Mouse (Mus musculus) fat pad, adult 2 months (tissue): ENCODE data around the gene Akirin2.
"Not testable (repeated sequence)": the region's sequence is repeated elsewhere in the genome, so short reads cannot be mapped to it uniquely, and the experiment has no call there.

ENCODE experiments used
- DNase-seq: peaks from one replicate; pipeline ENCODE4 v3.0.0-alpha.2; 2011; ENCODE audit warnings: low read depth, low spot score; ENCODE audit errors: extremely low read depth

Akirin2 gene

DNA sequence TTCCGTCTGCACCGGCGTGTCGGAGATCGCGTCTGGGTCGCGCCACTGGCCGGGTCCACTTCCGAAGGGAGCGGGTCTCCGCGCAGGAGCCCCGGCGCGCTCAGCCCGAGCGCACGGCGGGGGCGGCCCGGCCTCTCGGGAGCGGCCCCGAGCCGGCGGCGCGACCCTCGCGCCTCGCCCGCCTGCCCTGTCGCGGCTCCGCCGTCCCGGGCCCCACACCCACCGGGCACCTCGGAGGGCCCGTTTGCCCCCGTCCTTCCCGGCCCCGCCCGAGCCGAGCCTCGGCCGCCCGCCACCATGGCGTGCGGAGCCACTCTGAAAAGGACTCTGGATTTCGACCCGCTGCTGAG lies at the start of gene Akirin2:
Akirin2 (plus strand) TSS at position 190 of the 350 bp plus-strand sequence.
- DNase-seq: no peak

DNA sequence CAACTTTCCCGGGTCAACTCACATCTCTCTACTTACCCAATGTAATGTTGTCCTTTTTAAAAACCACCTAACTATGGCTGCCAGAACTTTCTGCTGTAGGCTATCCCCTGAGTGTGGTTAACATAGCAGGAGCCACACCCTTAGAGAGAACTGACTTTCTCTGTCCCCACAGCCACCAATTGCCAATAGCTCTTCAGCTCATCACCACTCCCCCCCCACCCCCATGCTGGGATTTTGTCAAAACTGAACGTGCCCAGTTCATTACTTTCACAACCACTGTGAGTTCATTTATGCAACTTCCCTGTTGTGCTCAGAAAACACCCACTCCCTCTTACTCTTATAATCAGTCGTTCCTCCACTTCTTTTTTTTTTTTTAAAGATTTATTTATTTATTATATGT lies 40.4 kb upstream of the Akirin2 start:
- no peak for DNase-seq

DNA sequence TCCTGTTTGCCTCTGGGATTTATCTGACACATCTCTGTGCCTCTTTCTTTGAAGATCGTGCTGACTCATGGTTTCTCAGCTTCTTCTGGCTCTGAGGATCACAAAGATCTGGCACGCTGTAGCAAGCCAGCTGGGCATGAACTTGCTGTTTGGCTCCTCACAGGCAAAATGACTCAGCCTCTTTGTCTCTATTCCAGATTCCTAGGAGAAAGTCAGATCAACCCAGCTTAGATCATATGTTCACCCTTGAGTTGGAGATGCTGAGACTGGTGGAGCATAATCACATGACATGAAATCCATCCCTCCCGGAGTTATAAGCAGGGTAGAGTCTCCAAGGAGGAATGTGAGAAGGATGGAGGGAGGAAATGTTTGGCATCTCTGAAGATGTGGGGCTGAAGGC lies 27.9 kb upstream of the Akirin2 start:
- no peak for DNase-seq

DNA sequence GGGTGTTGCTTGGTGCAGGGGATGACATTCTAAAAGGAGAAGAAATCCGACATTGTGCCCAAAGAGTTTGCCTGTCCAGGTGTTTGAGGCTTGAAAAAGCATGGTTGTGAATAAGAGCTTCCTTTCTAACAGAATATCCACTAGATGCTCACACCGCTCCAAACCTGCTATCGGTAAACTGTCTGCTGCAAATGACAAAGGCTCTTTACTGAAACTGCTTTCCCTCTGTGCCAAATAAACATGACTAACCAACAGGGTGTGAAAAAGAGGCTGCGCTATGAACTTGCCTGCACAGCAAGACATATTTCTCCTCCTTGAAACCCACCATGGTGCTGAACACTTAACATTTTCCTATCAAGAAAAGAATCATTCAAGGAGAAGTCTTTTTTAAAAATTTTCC lies 27.2 kb upstream of the Akirin2 start:
- DNase-seq: no peak

DNA sequence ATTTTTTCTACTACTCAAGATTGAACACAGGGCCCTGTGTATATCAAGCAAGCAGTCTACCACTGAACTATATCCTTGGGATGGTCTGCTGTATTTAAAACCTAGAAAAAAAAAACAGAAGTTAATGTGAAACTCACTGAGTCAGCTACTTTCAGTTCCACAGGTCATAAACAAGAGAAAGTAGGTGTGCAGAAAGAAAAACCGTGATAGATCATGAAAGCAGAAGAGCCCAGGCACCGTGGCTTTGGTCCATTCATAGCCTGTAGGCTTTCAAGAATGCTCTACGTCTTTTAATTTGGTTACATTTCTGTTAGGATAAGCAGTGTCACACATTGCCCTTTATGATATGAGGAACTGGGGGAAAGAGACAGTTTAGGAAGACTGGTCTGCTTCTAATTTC lies 24.0 kb upstream of the Akirin2 start:
- DNase-seq: no peak

DNA sequence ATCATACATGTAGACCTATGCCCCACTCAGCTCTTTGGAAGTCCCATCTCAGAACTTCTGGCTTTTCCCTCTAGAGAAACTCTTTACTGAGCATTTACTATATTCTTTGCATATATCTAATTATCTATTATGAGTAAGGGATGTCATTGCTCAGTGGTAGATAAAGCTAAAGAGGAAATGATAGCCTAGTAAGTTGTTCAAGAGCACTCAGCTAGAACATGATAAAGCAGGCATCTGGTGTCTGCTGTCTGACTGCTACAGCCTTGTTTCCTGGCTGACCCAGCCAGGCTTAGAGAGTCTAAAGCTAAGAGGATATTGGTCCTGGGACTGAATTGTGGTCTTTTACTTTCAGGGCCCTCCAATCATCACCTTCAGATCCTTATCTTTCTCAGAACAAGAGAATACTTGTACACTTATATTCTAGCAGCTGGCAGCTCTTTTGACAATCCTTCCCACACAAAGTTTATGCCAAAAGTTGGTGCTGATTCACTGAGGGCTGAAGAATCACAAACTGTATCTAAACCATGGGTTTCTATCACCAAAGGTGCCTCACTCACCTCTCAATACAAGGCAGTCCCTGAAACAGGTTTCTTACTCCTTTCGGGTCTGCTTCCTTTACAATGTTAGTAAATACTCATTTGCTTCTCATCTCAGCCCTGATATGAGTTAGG lies 22.2 kb upstream of the Akirin2 start:
- no peak for DNase-seq

DNA sequence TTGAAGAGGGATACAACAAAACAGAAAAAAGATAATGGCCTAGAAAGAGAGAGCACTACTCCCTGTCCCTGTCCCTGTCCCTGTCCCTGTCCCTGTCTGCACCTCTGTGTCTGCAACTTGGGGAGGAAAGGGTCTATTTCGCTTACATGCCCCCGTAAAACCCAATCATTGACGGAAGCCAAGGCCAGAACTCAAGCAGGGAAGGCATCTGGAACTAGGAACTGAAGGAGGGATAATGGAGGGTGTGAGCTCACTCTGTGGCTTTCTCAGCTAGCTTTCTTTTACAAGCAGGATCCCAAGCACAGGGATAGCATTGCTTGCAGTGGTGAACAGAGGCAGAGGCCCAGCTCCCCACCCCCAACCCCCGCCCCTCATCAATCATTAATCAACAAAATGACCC lies 21.4 kb upstream of the Akirin2 start:
- DNase-seq: no peak

DNA sequence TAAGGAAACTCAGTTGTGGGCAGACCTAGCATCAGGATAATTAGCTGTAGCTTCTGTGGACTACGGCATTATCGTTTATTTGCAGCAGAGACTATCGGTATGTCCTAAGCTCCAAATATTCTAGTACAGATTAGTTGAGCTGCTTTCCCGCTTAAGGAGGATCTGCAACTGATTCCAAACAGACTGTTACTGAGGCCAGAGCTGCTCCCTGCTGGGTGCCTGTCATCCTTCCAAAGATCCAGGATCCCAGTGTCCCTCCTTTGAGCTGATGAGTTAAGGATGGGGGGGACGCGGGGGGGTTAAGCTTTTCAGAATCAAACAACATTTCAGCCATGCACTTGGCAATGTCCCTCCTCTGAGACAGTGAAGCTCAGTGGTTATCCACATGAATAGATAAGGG lies 20.8 kb upstream of the Akirin2 start:
- no peak for DNase-seq

DNA sequence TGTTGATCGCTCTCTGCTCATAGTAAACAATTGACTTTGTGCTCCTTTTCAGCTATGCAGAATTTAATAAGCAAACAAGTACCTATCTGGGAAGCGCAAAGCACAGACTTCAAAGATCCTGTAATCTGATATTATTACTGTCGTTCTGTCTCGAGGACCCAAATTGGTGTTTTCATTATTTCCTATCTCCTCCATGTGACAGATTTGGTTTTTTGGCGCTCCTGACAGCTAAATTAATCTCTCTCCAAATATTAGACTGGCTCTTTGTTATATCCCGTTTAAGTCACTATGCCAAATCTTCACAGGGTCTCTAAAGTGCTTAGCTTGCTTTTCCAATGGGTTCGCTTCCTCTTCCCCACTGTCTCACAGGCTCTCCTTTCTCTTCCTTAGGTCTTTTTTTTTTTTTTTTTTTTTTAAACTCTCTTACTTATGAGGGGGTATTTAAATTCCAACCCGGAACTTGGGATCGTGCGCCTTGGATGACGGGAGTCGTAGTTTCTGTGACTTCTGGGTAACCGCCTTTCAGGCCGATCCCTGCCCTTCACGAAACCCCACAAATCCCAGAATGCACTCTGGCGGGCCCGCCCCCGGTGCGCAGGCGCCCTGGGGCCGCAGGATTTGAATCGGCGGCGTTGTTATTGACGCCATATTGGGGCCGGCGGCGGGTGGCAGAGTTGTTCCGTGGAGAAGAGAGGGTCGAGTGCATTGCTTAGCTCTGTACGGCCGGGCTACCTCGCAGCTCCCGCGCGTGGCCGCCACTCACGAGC lies 573 bp upstream of the Akirin2 start:
- peak; percentile 89 for DNase-seq

DNA sequence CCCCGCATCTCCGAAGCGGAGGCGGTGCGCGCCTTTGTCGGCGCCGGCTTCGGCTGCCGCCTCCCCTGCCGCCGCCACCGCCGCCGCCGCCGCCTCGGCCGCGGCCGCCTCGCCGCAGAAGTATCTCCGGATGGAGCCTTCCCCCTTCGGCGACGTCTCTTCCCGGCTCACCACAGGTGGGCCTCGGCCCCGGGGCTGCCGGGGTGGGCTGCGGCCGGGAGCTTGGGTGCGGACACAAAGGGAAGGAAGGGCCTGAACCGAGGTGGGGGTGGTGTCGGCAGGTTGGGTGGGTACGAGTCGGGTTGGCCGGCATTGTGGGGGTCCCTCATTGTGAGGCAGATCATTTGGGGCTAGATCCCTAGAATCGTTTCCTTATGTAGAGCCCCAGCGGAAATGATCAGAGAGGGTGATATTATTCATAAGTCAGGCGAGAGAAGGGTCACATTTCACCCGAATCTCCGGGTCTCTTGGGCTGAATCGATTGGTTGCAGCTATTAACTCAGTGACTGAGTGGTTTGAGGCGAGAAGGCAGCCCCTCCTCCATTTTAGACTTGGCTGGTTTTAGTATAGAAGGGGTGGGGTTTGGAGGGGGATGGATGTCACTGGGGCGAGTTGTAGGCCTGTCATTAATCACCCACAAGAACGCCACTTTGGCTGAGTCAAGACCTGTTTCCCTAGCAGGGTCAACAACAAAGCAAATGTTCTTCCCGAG lies 517 bp downstream of the Akirin2 start:
- peak; percentile 28 for DNase-seq

DNA sequence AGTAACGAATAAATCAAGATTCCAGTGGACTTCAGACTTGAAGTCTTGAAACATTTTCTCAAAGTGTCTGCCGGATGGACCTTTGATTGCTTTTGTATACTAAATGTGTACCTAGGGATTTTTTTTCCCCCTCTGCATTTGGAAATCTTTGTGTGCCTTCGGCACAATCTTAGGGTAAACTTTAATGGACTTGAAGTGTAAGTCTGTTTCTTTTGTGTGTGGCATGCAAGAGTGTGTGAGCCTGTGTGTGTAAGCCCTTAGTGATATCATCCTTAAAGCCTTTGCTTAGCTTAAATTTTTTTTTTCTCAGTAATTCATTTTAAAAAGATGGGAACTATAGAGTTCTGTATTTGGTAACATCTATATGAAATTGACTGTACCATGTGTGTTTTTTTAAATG lies 1.2 kb downstream of the Akirin2 start:
- no peak for DNase-seq

DNA sequence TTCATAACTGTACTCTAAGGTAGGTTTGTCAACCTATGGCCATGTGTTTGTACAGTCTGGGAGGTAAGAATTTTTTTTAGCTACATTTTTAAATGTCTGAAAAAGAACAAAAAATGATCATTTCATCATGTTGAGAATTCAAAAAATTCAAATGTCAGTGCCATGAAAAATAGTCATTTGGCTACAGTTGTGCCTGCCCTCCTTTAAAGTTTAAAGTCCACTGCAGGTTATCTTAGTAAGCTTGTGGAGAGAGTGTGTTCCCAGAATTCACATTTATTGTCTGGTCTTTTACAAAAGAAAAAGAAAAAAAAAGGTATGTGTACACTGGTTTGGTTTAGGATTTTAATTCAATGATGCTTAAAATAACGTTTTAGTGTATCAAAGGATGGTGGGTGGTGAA lies 3.9 kb downstream of the Akirin2 start:
- no peak for DNase-seq

DNA sequence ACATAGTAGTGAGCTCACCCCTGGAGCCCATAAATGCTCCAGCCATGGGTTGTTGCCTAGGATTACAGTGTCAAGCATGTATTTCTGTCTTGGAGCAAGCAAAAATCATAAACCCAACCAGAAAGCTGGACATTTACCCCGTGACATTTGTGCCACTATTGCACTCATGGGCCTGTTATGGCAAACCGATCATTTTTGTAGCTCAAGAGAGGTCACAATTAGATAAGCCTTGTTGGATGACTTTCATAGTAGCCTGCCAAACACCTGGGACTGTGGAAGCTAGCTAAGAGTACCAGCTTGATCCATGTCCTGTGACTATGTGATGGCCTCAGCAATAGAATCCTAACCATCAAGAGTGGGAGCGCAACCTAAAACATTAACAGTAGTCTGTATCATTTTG lies 4.9 kb downstream of the Akirin2 start:
- no peak for DNase-seq

DNA sequence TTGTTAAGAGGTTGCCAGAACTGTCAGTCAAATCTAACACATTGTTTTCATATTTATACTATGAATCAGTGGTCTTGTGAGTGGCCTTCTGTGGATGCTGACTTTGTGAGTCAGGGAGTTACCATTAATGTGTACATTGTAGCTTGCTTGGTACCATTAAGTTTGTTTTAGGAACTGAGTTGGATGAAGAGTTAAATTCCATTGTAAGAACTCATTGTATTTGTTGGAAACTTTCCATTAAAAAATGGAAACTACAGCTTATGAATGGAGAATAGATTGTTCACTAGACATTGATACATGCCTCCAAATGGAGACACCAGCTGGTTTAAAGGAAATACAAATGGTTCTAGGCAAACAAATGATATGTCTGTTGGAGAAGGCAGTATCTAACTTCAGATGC lies 5.4 kb downstream of the Akirin2 start:
- DNase-seq: no peak

DNA sequence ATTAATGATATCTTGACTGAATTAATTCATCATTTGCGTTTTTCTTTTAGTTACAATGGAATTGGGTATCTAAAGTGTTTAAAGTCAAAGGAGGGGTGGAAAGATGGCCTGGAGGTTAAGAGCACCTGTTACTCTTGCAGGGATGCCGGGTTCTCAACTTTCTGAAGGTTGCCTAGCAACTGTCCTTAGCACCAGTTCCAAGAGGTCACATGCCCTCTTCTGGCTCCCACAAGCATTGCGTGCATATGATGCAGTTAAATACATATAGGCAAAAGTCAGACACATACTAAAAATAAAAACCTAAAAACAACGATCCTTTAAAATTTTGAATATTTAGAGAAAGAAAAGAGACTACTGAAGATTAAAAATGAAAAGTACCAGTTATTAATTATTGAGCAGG lies 10.2 kb downstream of the Akirin2 start:
- DNase-seq: no peak

DNA sequence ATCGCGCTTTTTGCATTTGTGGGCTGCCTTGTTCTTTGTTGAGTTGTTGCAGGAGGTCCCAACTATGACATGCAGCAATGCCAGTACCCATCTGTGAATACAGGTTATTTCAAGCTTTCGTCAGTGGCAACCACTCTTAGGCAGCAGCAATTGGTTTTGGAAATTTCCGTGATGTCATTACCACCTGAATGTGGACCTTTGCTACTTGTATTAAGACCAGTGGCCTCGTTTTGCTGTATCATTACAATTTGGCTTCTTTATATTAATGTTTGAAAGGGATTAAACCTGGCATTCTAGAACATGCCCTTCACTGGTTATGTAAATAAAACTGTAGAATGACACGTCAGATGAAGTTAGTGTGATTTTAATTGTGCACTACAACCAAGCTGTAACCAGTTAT lies 15.5 kb downstream of the Akirin2 start:
- DNase-seq: no peak

DNA sequence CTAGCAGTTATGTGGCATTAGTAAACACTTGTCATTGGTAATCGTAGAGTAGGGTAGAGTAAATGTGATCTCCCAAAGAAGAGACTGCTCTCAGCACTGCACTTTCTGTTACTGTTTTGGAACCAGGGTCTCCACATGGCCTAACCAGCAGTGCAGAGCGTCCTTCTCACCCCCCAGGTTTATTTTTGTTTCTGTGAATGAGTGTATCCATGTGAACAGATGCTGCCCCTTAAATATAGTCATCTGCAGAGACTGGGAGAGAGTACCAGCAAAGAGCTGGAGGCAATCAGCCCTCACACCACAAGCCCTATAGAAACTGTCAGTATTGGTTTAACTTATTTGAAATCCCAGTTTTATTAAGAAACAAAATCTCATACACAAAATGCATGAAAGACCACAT lies 22.1 kb downstream of the Akirin2 start:
- DNase-seq: no peak

DNA sequence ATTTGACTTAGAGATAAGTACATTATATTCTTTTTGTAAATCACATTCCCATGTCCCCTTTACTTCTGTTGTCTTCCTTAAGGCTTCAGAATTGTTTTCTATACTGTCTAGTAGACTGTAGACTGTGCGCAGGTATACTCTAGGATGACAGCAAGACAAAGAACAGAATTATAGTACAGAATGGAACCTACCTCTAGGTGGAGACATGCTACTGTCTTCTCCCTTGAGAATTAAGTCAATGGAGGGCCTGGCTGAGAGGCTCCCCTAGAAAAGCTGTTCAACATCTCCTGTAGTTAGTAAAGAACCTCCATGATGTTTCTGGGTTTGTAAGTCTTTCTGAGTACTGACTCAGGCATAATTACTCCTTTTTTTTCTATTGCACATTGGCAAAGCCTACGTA lies 26.3 kb downstream of the Akirin2 start:
- no peak for DNase-seq

DNA sequence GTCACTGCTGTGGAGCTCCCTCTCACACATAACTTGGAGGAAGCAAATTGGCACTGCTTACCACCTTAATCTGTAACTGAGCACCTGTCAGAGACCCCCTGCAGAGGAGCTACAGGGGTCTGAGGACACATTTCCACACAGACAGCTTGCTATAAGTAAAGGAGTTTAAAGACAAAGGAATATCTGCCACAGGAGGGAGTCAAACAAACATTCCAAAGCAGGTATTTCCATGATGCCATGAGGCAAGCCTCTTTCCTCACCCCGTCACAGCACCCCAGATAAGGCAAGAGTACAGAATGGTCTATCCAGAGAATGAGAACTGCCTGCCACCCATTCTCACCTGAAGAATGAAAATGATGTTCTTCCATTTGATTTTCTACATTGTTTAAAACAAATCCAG lies 28.5 kb downstream of the Akirin2 start:
- DNase-seq: no peak

DNA sequence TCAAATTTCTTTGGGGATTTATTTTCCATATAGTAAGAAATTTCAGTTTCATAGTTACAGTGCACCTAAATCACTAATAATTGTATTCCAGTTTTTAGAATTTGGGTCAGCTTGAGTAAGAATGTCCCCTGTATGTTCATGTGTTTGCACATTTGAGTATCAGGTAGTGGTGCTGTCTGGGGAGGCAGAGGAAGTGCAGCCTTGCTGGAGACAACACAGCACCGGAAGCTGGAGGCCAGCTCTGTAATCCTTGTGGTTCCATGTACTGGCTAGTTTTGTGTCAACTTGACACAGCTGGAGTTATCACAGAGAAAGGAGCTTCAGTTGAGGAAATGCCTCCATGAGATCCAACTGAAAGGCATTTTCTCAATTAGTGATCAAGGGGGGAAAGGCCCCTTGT lies 30.8 kb downstream of the Akirin2 start:
- DNase-seq: not testable (repeated sequence)

DNA sequence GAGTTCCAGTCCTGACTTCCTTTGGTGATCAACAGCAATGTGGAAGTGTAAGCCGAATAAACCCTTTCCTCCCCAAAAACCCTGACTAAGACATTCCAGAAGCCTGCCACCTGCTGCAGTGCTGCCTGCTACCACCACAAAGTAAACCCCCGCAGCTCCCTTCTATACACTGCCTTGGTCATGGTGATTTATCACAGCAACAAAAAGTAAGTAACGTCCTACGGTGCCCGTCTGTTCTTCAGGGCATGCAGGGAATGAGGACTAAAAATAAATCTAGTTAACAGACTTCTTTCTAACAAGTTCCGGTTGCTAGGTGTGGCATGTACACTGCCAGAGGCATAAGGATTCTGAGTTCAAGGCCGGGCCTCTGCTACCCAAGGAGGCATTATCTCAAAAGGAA lies 31.3 kb downstream of the Akirin2 start:
- DNase-seq: no peak

DNA sequence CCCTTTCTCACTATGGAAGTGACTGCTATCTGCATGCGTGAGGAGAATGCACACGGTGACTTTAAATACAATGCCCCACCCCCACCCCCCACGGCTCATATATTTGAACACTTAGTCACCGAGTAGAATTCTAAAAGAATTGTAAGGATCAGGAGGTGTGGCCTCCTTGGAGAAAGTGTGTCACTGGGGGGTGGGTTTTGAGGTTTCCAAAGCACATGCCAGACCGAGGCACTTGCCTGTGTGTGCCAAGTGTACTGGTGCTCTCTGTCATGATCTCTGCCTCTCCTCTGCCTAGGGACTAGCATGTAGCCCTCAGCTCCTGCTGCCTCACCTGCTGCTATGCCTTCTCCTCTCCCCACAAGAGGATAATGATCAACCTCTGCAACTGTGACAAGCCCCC lies 31.7 kb downstream of the Akirin2 start:
- DNase-seq: no peak
